Mouse (Mus musculus): ENCODE results near the gene Nxpe5.

Nxpe5 gene

DNA sequence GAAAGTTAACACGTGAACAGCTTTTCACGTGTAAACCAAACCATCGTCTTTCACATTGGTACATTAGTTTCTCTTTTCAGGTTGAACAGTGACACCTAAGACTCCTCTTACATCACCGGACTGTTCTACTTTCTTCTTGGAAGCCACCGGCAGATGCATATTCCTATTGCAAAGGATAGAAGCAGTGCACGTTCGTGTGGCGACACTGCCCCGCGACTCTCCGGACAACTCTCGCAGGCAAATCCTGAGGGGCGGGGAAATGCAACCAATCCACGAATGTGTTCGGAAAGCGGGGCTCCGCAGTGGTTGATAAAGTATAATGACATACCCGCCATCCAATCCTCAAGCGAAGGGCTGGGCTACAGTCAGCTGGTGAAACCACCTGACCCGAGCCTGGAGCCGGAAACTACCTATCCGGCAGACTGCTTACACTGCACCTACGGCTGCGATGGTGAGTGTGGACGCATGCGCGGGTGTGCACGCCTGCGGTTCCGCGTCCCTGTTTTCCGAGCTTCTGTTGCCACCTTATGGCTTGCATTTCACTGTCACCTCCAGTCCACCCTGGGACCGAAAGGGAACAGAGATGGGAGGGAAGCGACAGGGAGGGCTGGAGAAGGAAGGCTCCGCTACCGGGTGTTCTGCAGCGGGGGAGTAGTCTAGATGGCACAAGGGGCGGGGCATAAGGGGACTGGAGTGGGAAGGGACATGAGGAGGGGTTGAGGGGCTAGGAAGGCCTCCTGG, 29.8 kb downstream of the Nxpe5 start, which contains the start of gene Lamtor4:
Gene Lamtor4 (plus strand): TSS at position 130 of the 741 bp plus-strand sequence.
- peak; percentile 99 for DNase-seq

DNA sequence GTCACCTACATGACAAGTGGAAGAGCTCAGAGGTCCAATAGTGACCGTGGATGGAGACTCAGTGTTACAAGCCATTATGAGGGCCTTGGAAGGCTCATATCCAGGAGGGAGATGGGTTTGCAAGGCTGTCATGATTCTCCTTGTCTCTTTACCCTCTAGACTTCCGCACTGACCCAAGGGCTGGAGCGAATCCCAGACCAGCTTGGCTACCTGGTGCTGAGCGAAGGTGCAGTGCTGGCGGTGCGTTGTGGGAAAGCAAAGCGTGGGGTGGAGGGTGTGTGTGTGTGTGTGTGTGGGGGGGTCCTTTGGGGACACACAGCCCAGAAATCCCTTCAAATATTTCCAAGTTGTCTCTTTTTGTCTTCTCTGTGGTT, 30.4 kb downstream of the Nxpe5 start:
- DNase-seq = no peak

DNA sequence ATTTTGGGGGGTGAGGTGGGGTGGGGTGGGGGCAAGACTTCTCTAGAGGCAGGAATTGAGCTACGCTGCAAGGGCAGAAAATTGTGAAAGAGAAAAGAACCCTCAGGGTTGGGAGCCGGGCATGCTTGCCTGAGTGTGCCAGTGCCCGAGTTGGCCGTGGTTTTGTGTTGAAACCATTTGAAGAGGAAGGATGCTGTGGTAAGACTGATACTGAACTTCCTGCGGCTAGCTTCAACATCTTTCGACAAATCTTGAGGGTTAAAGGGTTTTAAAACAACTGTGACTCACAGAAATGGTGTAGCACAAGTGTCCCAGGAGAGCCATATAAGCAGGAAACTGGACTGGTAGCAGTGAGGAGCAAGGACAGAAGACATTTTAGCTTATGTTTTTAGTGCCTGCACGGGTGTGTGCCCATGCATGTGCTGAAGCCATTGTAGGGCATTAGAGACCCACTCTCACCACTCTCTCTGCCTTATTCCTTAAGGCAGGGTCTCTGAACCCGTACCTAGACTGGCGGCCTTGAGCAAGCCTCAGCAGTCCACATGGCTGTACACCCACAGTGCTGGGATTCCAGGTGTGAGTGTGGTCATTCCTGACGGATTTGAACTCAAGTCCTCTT, 31.4 kb downstream of the Nxpe5 start:
- DNase-seq = no peak

DNA sequence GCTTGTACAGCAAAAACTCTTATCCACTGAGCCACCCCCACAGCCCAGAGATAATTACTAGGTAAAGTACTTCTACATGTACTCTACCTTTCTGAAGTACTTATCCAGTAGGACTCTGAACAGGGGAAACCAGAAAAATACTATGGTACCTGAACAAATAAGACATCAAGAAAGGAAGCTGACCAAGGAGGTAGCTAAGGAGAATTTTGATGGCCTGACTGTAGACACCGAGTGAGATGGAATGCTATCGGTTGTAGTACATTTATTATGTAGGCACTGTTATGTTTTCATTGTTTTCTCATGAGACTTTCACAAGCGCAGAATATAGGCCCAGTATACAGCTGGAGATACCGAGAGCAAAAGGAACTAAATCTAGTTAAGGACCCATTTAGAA, 31.9 kb downstream of the Nxpe5 start:
- no peak for DNase-seq

DNA sequence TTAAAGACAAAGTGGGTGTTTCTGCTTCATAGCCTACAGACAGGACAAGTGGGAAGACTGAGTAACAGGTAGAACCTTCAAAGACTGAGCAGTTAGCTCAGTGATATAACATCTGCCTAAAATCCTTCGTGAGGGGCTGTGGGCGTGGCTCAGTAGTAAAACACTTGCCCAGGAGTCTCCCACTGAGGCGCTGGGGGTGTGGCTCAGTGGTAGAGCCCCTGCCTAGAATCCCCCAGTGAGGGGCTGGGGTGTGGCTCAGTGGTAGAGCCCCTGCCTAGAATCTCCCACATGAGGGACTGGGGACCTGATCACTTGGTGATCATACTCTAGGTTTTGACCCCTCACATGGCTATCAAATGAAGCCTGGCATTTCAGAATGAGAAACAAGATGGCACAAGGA, 32.4 kb downstream of the Nxpe5 start:
- DNase-seq = no peak

DNA sequence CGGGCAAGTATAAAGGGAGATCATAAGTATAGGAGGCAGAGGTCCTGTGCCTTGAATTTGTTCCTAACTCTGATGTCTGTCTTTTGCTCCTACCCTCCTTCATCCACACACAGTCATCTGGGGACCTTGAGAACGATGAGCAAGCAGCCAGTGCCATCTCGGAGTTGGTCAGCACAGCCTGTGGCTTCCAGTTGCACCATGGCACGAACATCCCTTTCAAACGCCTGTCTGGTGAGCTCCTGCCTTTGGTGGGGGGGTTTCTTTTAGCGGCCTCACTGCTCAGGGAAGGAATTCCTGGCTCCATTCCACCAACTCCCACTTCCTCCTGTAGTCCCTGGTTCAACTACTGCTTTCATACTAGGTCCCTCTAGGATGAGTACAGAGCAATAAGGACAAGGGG, 32.8 kb downstream of the Nxpe5 start:
- DNase-seq = no peak

DNA sequence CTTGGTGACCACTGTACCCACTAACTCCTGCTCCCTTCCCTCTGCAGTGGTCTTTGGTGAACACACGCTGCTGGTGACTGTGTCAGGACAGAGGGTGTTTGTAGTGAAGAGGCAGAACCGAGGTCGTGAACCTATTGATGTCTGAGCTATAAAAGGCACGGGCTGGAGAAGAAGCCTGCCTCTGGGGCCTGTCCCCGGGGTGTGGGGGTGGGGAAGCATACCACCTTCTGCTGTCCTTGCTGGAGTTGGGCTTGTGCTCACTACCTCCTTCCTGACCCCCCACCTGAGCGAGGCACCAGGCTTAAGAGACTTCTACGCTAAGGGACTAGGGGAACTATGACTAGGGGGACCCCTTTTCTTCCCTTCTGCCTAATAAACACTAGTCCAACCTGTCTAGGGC, 33.3 kb downstream of the Nxpe5 start:
- no peak for DNase-seq

DNA sequence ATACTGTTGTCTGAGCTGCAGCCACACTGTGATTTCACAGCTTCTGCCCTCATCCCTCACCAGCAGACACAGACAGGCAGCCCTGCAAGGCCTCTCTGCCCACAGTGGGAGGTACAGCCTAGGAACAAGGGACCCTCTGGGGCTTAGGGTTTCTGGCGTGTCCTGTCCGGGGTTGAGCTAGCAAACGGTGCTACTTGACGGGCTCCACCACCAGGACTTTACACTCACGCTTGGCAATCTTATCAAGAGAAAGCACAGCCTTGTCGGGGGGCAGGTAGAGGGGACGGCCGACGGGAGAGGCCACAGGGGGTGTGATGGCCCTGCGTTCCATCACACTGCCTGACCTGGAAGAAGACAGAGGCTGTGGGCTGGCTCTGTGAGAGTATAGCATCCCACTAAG, 34.4 kb downstream of the Nxpe5 start:
- no peak for DNase-seq

DNA sequence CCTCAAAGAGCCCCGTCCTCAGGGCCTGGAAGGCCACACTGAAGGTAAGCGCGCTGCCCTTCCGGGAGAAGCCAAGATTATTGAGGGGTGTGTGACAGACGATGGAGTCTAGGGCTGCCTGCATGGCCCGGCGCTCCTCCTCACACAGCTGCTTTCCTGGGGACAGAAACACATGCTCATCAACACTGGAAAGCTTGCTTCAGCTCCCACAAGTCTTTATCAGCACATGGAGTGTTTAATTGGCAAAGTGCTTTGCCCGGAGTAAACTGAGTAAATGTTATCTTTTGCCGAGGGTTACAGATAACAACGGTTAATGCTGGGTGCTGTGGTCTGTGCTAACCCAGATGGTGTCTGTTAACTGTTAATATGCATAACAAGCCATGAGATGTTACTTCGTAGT, 35.1 kb downstream of the Nxpe5 start:
- DNase-seq = no peak

DNA sequence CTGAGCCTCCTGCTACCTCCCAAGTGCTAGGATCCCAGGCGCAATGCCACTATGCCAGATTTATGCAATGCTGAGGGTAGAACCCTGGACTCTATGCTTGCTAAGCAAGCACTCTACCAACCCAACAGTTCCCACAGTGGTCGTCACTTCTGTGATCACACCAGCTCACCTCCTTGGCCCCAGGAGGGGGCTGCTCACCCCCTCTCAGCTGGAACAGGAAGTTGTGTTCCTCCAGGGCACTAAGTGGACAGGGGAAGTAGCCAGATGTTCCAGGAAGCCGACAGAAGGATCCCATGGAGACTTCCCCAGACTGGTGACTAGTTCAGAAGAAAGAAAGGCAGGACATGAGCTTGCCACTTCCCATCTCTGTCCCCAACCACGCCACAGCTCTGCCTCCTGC, 36.3 kb downstream of the Nxpe5 start:
- no peak for DNase-seq

DNA sequence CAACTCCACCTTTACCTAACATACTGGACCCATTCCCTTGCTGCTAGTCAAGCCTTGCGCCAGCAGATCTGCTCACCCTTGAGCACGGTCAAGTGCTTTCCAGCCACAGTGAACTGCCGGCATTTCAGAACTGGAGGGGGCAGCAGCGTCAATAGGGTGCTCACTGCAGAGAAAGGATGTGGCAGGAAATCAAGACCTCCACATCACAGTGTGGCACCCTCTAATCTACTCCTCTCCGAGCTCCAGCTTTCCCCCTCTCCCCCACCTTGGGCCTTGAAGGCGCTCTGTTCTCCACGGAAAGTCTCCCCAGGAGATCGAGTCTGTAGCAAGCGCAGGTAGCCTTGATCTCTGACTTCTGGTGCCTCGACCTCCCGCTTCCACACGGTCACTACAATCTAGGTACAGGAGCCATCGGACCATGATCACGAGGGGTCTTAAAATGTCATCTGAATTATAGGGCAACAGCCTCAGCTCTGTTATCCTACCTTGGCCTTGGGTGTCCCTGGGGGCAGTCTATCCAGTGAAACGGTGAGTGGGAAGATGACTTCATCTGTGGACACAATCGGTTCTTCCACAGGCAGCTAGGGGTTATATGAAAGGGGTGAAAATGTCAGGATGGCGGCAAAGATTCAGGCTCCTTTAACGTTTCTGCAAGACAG, 37.0 kb downstream of the Nxpe5 start:
- DNase-seq = no peak

DNA sequence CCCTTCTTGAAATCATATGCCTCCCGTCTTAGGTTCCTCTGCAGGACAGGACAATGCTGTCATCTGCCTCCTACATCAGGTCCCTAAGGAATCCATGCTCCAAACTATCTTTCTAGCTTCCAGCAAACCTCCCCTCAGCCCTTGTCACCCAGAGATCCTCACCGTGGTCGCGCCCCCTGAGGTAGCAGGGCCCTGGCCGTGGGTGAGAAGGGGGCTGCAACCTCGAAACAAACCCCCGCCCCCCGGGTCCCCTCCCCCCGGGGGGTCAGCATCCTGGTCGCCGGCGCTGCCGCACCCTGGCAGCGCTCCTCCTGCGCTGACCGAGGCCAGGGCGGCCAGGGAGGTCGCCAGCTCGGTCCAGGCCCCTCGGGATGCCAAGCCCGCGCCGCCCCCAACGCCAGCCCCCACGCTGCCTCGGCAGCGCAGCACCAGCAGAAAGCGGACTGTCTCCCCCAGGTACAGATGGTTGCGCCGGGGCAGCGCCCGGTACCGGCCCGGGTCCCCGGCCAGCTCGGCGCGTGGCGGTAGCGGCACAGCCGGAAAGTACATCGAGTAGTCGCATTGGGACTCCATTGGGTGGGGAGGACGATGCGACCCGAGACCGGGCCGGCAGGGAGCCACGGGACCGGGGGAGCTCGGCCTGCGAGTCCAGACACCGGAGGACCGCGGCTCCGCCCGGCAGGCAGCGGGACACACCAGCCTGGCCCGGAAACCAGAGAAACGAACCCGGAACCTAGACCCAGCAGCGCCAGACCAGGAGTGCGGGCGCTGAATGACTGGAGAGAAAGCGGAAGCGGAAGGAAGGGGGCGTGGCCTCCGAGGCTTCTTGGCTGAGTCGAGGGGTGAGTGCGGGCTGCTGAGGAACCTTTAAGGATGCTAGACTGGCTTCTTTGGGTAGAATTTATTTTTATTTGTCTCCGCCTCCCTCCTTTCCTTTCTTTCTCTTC, 37.8 kb downstream of the Nxpe5 start, which contains the start of gene BC037034:
Gene BC037034 (minus strand): TSS at position 774 of the 947 bp plus-strand sequence.
- DNase-seq = peak; percentile 93

DNA sequence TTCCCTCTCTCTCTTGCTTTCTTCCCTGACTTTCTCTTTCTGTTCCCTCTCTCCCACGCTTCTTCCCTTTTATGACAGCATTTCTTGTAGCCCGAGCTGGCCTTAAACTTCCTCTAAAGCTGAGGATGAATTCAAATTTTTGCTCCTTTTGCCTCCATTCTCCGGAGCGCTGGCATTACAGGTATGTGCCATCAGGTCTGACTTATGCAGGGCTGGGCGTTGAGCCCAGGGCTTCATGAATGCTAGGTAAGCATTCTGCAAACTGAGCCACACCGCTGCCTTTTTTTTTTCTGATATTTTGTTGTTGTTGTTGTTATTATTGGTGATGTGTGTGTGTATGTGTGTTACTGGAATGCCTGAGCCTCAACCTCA, 38.5 kb downstream of the Nxpe5 start:
- DNase-seq = no peak

DNA sequence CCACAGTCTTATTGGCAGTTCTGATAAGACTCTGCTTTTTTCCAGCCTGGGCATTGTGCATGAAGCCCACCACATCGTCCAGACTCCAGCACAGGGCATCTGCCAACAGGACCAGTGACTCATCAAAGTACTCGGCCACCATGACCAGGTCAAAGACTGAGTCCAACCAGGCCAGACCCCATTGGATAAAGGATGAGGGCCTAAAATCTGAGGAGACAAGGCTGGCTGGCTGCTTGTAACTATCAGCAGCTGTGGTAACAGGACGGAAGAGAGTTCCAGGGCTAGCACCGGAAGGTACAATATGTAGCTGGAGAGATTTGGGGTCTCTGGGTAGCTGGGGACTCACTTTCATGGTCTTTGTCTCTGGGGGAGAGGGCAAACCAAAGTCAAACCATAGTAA, 40.0 kb downstream of the Nxpe5 start:
- no peak for DNase-seq

DNA sequence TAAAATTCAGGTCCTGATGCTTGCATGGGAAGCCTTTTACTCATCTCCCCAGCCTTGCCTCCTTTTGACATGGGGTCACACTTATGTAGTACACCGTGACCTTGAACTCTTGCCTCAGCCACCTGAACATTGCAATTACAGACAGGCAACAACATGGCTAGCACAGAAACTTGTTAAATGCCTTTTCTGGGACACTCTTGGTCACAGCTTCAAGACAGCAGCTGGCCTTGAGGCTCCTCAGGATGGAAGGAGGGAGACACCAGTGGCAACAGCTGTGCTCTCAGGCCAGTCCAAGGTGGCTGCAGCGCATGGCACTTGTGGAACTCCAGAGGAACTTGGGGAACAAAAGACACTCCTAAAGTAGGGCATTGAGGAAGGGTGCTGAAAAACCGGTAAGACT, 41.4 kb downstream of the Nxpe5 start:
- no peak for DNase-seq

DNA sequence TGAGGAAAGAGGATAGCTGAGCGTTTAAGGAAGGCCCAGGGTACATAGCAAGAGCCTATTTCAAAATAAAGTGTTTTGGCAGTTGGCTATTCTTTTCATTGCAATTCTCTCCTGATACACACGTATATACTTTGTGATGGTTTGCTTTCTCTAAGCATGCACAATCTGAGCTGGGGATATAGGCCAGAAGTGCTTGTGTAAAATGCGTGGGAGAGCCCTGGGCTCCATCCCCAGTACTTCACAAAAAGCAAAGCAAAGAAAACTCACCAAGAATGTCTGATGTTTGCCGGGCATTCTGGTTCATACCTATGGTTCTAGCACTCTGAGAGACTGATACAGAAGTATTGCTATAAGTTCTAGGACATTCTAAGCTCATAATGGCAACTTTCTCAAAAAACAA, 43.3 kb downstream of the Nxpe5 start:
- no peak for DNase-seq

DNA sequence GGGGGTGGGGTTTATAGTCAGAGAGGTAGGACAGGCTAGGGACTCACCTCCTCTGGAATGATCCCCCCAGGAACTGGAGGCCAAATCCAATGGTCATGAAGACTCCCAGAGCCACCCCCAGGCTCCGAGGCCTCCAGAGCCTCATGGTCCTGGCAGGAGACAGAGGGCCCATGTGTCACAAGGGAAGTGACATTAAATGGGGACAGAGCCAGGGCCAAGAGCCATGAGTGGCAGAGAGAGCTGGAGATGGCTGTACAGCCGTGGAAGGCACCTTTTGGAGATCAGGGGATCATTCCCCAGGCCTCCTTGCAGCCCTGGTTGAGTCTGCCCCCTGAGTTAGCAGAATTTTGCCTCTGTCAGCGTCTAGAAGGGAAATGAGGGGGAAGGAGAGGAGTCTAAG, 45.5 kb downstream of the Nxpe5 start:
- DNase-seq = no peak

DNA sequence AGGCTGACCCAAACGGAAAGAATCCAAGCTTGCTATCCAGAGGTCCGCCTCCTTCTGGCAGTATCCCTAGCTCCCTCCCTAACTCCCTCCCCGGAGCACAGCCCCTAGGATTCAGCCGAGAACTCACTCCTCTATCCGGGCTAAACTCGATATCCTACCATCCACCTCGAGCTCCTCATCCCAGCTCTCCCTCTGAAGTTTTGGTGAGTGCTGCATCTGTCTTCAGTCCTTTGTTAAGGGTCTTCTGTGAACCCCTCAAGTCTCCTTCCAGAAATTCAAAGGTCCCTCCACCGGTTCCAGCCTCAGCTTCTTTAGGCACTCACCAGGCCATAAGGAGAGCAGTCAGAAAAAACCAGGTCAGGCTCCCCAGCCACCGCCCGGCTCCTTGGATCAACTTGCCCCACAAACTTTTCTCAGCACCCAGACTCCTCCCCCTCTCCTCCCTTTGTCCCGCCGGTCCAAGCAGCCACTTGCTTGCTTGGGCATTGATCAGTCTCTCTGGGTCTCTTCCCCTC, 46.8 kb downstream of the Nxpe5 start, which contains the start of gene Gal3st4:
Gene Gal3st4 (minus strand): TSS at position 432 of the 515 bp plus-strand sequence.
- DNase-seq = no peak

DNA sequence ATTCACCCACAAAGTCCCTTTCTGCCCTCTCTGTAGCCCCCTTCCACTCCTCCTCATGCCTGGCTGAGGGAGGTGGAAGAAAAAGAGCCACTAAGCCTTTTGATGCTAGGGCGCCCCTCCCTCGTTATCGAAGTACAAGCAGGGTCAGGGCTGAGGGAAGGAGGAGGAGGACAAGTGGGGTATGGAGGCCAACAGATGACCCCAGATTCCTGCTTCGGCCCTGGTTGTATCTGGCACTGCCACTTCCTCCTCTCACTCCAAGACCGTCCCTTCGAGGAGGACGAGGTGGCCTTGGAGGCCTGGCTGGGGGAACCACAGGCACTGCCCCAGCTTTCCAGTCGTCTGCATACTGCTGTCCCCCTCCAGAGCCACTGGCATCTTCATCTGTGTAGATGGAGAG, 48.5 kb downstream of the Nxpe5 start:
- DNase-seq = no peak

DNA sequence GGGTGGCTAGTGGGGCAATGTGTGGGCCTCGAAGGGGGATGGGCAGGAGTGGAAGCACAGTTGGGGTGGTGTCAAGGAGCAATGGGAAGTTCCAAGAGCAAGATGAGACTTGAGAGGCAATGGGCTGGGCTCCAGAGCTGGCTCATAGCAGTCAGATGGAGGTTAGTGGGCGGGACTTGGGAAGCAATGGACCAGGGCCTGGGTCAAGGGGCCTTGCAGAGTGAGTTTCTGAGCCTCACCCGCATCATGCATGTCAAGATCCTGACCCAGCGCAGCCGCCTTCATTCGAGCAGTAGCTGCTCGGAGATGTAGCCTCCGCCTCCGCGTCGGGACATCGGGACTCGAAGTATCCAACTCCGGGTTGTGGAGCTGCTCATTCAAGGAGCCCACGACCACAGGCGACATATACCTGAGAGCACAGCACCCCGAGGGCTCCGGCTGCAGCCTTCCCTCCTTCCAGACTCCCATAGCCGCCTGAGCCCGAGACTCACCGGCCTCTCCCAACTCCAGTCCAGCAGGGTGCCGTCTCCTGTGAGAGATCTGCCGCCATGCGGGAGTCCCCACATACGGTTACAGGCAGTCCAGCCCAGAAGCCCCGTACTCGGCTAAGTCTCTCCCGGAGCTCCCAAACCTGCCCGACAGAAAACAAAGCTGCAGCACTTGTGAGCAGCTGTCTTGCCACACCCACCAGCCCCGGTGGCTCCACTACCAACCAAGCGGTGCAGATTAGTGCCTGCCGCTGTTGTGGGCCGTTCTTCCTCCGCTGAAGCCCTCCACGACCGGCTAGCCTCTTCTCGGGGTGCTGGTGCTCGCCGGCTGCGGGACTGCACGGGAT, 49.7 kb downstream of the Nxpe5 start:
- peak; percentile 43 for DNase-seq

DNA sequence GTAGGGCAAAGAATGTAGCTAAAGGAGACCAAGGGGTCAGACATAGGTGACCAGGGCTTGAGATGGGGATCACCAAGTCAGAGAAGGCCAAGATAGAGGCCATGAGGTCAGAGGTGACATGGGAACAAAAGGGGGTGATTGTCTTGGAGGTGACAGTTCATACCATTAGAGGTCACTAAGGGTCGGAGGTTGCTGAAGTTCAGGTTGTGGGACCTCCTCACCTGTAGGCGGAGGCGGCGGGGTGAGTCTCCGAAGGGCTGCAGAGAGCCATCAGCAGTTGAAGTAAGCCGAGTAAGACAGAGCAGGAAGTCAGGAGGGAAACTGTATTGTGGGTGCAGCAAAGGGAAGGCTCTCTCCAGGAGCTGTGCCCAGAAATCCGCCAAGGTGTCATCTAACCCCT, 52.3 kb downstream of the Nxpe5 start:
- no peak for DNase-seq

Data from kidney, adult 9 months (tissue).